Mouse (Mus musculus) heart, embryonic 16.5 days (tissue): ENCODE data around the gene Kif5c. TPM values are rescaled to one million over a fixed set of nuclear protein-coding genes. Genes with fewer than 3 reads are reported as not detected.

Source experiments
- polyA plus RNA-seq: library from polyadenylated mRNA; unstranded; fragments of >200 nt; fragmentation: Nextera tagmentation; extraction: Ambion mirVana; gene quantifications from 2 replicates; pipeline ENCODE4 v1.2.1, GENCODE M21; 2015

Kif5c gene
- polyA plus RNA-seq, 1 experiment from 2014 or later = 0.80 TPM

Other genes starting within 250 kb of the Kif5c start
- 4.3 and 4.6 TPM in 2 replicates for gene Epc2, start 167.8 kb upstream of the Kif5c start, polyA plus RNA-seq
- gene Lypd6b, start 168.4 kb downstream of the Kif5c start, polyA plus RNA-seq = 1.9 and 2.3 TPM in 2 replicates